Comparison of ENCODE assay signal across 15 mouse cellular contexts in genomic region chr7:67228390-67228789, GRCm38 (mm10). TPM values are rescaled to one million over a fixed set of nuclear protein-coding genes. Genes with fewer than 3 reads are reported as not detected.
DNase-seq lines count a peak whose midpoint lies in the region; TF ChIP-seq lines count a peak whose summit lies in the region.
"Had no signal": no experiment of that assay in that cellular context is flagged by ENCODE, and none has a peak within 500 bp of the region (broad histone marks: within the 10 kb centered on the region; RNA-seq: fewer than 3 reads in every experiment).

No protein-coding gene starts in this region.

- H3K4me3 ChIP-seq in heart, adult 2 months, result no peak overlapping the region
- H3K4me3 ChIP-seq in cerebellum, adult 2 months (replicated peaks; ENCODE audit: insufficient read depth, low read depth, low read length), result no peak overlapping the region
- H3K4me3 ChIP-seq: embryonic facial prominence, embryonic 13.5 days; hindbrain, embryonic 12.5 days; limb, embryonic 13.5 days; liver, embryonic 13.5 days had no signal

- H3K36me3 ChIP-seq in heart, adult 2 months (ENCODE audit: control insufficient read depth, insufficient read depth, low read length), result peaks cover 21% of the 10 kb centered on the region

- no peaks in the 10 kb centered on the region for H3K27me3 ChIP-seq in heart, adult 2 months (ENCODE audit: control insufficient read depth, insufficient read depth, low read length)
- no peaks in the 10 kb centered on the region for H3K27me3 ChIP-seq in cerebellum, adult 2 months (ENCODE audit: control insufficient read depth, insufficient read depth, low read length)
- H3K27me3 ChIP-seq: embryonic facial prominence, embryonic 13.5 days; hindbrain, embryonic 12.5 days; limb, embryonic 13.5 days; liver, embryonic 13.5 days had no signal

- no peak for TF ChIP-seq POLR2A in heart, adult 2 months (IDR thresholded peaks at IDR 0.05; ENCODE audit: insufficient read depth, low read depth, low read length)
- TF ChIP-seq POLR2A in cerebellum, adult 2 months (IDR thresholded peaks at IDR 0.05; ENCODE audit: borderline replicate concordance, insufficient read depth, low read length), result no peak

- intact Hi-C loops in heart, adult 2 months (cut with DNase I), result no loop called here
- intact Hi-C loops in heart, postnatal 10 days (cut with DNase I), result no loop called here
- intact Hi-C loops in left cerebral cortex, postnatal 4 days (cut with DNase I), result no loop called here
- intact Hi-C loops in left cerebral cortex, postnatal 36 days (cut with DNase I), result no loop called here

- DNase-seq in heart, adult 2 months, result no peak
- DNase-seq in heart, postnatal 10 days, result no peak
- peak; percentile 69 for DNase-seq in left cerebral cortex, postnatal 4 days
- DNase-seq in left cerebral cortex, postnatal 36 days (ENCODE audit: low spot score in 2 of 2), result no peak
- peak; percentile 90 to 91 for DNase-seq in cerebellum, adult 2 months
- DNase-seq in cerebellum, postnatal 36 days, result peak; percentile 87 to 88
- DNase-seq in lung, postnatal 10 days, result no peak
- no peak for DNase-seq in gastrocnemius, adult 18-20 months (ENCODE audit: low spot score)
- DNase-seq: gastrocnemius, postnatal 36 days; liver, embryonic 13.5 days had no signal

- no peaks in the 10 kb centered on the region for H3K79me2 ChIP-seq in heart, adult 2 months (replicated peaks; ENCODE audit: control insufficient read depth, insufficient read depth, low read length)

- no peak for TF ChIP-seq EP300 in heart, adult 2 months (IDR thresholded peaks at IDR 0.05; ENCODE audit: insufficient read depth, low read depth, low read length)

- peak overlapping the region; percentile 24 for H3K27ac ChIP-seq in heart, adult 2 months
- H3K27ac ChIP-seq in cerebellum, adult 2 months (ENCODE audit: insufficient read depth, low read length), result no peak overlapping the region
- H3K27ac ChIP-seq: embryonic facial prominence, embryonic 13.5 days; hindbrain, embryonic 12.5 days; limb, embryonic 13.5 days; liver, embryonic 13.5 days; stomach, postnatal 0 days had no signal

- peaks cover 19% of the 10 kb centered on the region for H3K4me1 ChIP-seq in heart, adult 2 months (ENCODE audit: control insufficient read depth, insufficient read depth, low read length)
- peaks cover 26% of the 10 kb centered on the region for H3K4me1 ChIP-seq in cerebellum, adult 2 months (ENCODE audit: control insufficient read depth, insufficient read depth, low read length)

- 63% methylated on average over 3 of the region's 3 CpGs for WGBS in heart, adult 2 months
- 7% methylated on average over 3 of the region's 3 CpGs for WGBS in cerebellum, adult 2 months

- TF ChIP-seq CTCF in heart, adult 2 months (IDR thresholded peaks at IDR 0.05), result no peak
- TF ChIP-seq CTCF in cerebellum, adult 2 months (IDR thresholded peaks at IDR 0.05; ENCODE audit: borderline replicate concordance, insufficient read depth, low read depth, low read length), result no peak

- no peak overlapping the region for H3K9ac ChIP-seq in heart, adult 2 months (ENCODE audit: low read depth, low read length)
- H3K9ac ChIP-seq: embryonic facial prominence, embryonic 13.5 days; hindbrain, embryonic 12.5 days; limb, embryonic 13.5 days; liver, embryonic 13.5 days; lung, embryonic 14.5 days had no signal

RNA-seq across cellular contexts. Expression of gene Lysmd4, which starts 6.0 kb away (rescaled TPM):
- total RNA-seq in heart, adult 2 months (2021), result 10 to 100 TPM; 17.3 to 18.2 TPM
- 14.6 and 30.7 TPM in 2 replicates for polyA plus RNA-seq in heart, adult 2 months (2012; rRNA removed)
- total RNA-seq in heart, postnatal 10 days (2021), result 10 to 100 TPM; 15.5 to 17.7 TPM
- 10 to 100 TPM; 32.5 to 35.4 TPM for total RNA-seq in left cerebral cortex, postnatal 4 days (2021)
- 10 to 100 TPM; 35.7 to 36.5 TPM for total RNA-seq in left cerebral cortex, postnatal 36 days (2021)
- polyA plus RNA-seq in cerebellum, adult 2 months (2012; rRNA removed), result 43.8 and 46.8 TPM in 2 replicates
- 1 to 10 TPM; 7.0 to 7.8 TPM for total RNA-seq in gastrocnemius, adult 18-20 months (2021)

Comparison
In these comparisons a context has a peak if more than half of its experiments do, and no peak if none do; other contexts are left out.
1. DNase-seq: peak in left cerebral cortex, postnatal 4 days (single experiment), cerebellum, adult 2 months (2 of 2) and cerebellum, postnatal 36 days (2 of 2); none in heart, adult 2 months (0 of 2), heart, postnatal 10 days (0 of 2), left cerebral cortex, postnatal 36 days (0 of 2), lung, postnatal 10 days (single experiment) and gastrocnemius, adult 18-20 months (single experiment).